Mouse (Mus musculus) heart, postnatal 36 days (tissue): ENCODE data around the gene Dis3l2. TPM values are rescaled to one million over a fixed set of nuclear protein-coding genes. Genes with fewer than 3 reads are reported as not detected.
A peak's percentile ranks its signal among the peaks of the same experiment; 100 is the strongest.

Experiments
- DNase-seq, 2 experiments: peaks; one replicate each; pipeline ENCODE4 v3.0.0; 2021 to 2022
- intact Hi-C: fragments of 180-260 bp; cut with DNase I; formaldehyde crosslinking; loops from one replicate; pipeline ENCODE4 v1.15.1; 2025
- total RNA-seq, 2 experiments: library from RNA; stranded (reverse); gene quantifications; 2 replicates each; pipeline ENCODE4 v1.2.3; 2021

Gene Dis3l2
- total RNA-seq, 2 experiments from 2014 or later: 11.4 to 12.4 TPM

DNA sequence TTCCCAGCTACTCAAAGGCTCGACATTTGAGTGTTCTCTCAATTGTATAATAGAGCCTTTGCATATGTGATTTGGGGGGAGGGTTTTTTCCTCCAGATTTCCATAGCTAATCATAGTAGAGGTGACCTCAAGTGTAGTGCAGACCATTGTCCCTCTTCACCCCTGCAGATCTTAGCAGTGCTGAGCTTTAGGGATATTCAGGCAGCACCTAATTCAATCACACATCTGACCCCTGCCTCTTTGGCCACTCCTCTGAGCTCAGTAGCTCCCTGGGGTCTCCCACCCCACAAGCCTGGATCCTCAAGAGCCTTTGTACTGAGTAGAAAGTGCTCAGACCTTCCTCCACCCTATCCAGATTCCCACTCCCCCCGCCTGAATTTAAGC, 299.6 kb downstream of the Dis3l2 start:
- no peak for DNase-seq
- intact Hi-C loops: no loop called here

GRCm38 (mm10) chr1:87006425-87006824, 302.8 kb downstream of the Dis3l2 start:
- intact Hi-C loops: no loop called here
- no peak for DNase-seq

- no peak for DNase-seq
- intact Hi-C loops: no loop called here
Observed at GRCm38 (mm10) chr1:87008211-87008610, 304.6 kb downstream of the Dis3l2 start.

GRCm38 (mm10) chr1:87009156-87009555, 305.5 kb downstream of the Dis3l2 start:
- no peak for DNase-seq
- intact Hi-C loops: no loop called here

GRCm38 (mm10) chr1:87010629-87011330, 307.2 kb downstream of the Dis3l2 start:
- intact Hi-C loops: no loop called here
- DNase-seq: peak; percentile 20 to 38

DNA sequence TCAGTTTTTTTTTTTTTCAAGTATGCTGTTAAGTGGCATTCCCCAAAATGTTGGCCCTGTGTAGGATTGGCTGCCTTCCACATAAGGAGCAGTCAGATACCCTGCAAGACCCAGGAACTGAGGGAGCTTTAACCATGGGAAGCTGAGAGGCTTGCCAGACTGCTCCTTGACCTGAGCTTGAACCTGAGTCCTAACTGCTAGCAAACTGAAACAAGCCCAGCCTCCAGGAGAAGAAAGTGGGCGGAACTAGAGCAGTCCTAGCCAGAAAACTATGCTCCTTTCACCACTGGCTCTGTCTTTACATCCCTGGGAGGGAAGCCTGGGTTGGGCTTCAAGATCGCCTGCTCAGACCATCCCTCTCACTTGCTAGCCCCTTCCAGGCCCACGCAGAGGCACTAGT, 308.1 kb downstream of the Dis3l2 start:
- intact Hi-C loops: no loop called here
- DNase-seq: no peak

DNA sequence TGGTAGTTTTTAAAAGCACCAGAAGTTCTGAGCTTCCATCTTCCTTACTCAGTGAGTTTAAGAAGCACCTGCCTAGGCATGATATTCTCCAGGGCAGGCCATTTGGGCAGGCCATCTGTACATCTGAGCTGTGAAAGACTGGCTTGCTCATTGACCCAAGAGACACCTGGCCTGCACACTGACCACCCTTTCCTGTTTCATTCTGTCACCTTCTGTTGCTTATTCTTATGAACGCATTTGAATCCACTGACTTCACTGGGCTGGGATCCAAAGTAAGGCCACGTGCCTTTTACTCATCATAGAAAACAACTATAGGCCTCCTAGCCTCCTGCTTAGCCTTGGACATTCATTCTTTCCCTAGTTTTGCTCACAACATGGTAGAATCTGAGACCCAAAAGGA, 309.0 kb downstream of the Dis3l2 start:
- intact Hi-C loops: no loop called here
- no peak for DNase-seq

DNA sequence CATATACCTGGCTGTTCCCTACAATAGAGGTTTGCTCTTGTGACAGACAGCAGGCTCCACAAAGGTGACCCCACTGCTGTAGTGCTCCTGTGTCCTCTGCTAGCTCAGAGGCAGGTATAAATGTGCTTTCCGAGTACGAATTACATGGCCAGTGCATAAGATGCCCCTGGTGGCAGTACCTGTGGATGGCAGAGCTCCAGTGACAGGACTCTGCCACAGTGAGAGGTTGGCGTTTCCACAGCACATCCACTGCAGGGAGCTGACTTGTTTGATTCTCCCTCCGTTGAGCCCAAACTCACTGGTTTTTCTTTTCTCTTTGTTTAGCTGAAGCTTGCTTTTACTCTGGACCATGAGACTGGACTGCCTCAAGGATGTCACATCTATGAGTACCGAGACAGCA, 317.1 kb downstream of the Dis3l2 start:
- intact Hi-C loops: no loop called here
- no peak for DNase-seq

- intact Hi-C loops: no loop called here
- DNase-seq: no peak
Observed at GRCm38 (mm10) chr1:87021584-87021983, 318.0 kb downstream of the Dis3l2 start.

GRCm38 (mm10) chr1:87023291-87024170, 319.9 kb downstream of the Dis3l2 start:
- intact Hi-C loops: no loop called here
- DNase-seq: no peak

DNA sequence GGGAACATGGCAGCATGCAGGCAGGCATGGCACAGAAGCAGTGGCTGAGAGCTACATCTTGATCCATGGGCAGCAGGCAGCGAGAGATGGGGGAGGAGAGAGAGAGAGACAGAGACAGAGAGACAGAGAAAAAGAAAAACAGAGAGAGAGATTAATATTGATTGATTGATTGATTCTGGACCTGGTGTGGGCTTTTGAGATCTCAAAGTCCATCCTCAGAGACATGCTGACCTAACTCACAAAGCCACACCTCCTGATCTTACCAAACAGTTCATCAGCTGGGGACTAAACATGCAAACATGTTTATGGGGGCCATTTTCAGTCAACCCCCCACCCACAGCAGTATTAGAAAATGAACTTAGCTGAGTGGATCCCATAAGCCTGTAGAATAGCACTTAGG, 321.4 kb downstream of the Dis3l2 start:
- intact Hi-C loops: no loop called here
- DNase-seq: no peak

DNA sequence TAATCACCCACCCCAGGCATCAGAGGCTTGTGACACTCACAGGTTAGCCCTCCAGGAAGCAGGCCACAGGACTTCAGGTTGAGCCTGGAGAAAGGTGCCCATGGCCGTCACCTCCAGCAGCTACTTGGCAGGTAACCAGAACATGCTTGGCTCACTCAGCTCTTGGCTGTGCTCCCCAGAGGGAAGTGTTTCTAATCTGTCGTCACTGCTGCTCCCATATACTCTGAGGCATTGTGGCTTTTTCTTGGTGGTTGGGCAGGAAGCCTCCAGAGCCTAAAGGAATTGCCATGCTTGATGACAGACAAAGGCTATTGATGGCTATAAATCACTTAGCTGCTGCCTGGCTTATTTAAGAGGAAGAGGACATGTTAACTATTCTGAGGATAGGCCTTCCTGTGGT, 325.2 kb downstream of the Dis3l2 start:
- intact Hi-C loops: no loop called here
- peak; percentile 38 to 49 for DNase-seq

DNA sequence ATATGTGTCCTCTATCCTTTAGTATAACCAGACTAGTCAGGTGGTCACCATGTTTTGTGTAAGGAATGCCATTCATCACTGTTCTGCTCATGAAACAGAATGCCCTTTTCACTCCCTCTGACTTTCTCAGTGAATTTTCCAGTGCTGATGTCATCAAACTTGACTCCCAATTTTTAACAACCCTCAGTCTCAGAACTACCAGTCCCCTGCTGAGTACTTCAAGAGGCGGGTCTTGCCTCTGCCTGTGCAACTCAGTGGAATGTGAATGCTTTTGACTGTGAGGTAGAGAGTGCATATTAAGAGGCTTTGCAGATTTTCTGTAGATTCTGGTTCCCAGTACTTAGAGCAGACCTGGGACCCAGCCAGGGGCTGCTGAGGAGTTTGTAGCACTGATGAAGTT, 327.0 kb downstream of the Dis3l2 start:
- intact Hi-C loops: no loop called here
- DNase-seq: no peak

DNA sequence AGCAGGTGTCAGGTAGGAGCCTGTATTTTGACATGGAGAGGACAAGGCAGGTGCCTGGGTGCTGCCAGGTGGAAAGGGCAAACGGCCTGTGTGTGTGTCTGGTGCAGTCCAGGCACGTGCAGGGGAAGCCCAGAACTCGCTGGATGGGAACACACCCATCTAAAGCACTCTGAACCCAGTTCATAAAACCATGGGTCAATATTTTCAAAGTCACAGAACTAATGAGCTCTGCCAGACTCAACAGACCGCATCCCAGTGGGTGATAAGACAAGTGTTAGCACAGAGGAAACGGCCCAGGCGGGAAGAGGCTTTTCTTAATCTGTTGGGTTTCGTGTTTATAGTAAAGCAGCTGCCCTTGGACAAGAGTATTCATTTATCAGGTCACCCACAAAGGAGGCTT, 328.9 kb downstream of the Dis3l2 start:
- intact Hi-C loops: no loop called here
- DNase-seq: no peak

GRCm38 (mm10) chr1:87035532-87036161, 332.0 kb downstream of the Dis3l2 start:
- peak; percentile 32 to 38 for DNase-seq
- intact Hi-C loops: no loop called here

GRCm38 (mm10) chr1:87036334-87036733, 332.7 kb downstream of the Dis3l2 start:
- intact Hi-C loops: no loop called here
- no peak for DNase-seq

DNA sequence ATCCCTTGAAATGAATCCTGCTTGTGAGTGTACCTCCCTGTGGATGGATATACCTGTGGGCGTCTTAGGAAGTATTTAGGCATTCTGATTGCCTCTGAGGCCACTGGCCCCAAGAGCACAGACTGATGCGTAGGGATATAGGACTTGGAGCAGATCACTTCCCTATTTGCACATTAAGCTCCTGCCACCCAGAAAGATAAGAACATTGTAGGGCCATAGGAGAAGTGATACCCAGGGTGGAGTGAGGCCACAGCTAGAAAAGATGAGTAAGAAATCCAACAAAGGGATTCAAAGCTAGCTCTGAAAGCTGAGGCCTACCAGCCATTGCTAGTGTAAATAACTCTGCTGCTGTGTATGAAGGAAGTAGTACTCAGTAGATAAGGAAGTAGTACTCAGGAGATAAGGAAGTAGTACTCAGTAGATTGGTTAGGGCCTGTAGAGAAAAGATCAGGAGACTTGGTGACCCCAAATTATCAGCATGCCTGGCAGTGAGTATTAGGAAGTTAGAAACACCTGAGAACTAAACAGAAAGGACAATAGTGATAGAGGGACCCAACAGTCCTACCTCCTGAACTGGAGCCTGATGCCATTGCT, 335.0 kb downstream of the Dis3l2 start:
- intact Hi-C loops: no loop called here
- DNase-seq: no peak

- intact Hi-C loops: loop anchor here (1.0 to 5.0 kb wide), 3 partner anchors 69 to 372 kb away; no protein-coding TSS in a partner anchor
- peak; percentile 72 to 83 for DNase-seq
Observed at GRCm38 (mm10) chr1:87041119-87041518, 337.5 kb downstream of the Dis3l2 start.

GRCm38 (mm10) chr1:87041814-87042438, 338.3 kb downstream of the Dis3l2 start:
- intact Hi-C loops: loop anchor here (1.0 to 5.0 kb wide), 5 partner anchors 70 to 424 kb away; no protein-coding TSS in a partner anchor
- peak; percentile 72 to 76 for DNase-seq

GRCm38 (mm10) chr1:87050072-87050471, 346.5 kb downstream of the Dis3l2 start:
- DNase-seq: no peak
- intact Hi-C loops: no loop called here

GRCm38 (mm10) chr1:87050700-87051099, 347.1 kb downstream of the Dis3l2 start:
- DNase-seq: no peak
- intact Hi-C loops: no loop called here
